Mouse (Mus musculus): ENCODE data around the gene Polr3gl.
"Not testable (repeated sequence)": the region's sequence is repeated elsewhere in the genome, so short reads cannot be mapped to it uniquely, and the experiment has no call there.

The Polr3gl gene

GRCm38 (mm10) chr3:96593790-96594560 lies at the start of gene Polr3gl:
Gene Polr3gl, minus strand, starts transcription at chr3:96594181.
- peak; percentile 86 to 90 for DNase-seq (ENCODE audit: low spot score in 2 of 2)

- DNase-seq (ENCODE audit: low spot score in 2 of 2) = peak; percentile 46 to 61
These were observed 45.2 kb upstream of the Polr3gl start for GRCm38 (mm10) chr3:96639219-96639618.

GRCm38 (mm10) chr3:96636448-96636847 lies 42.5 kb upstream of the Polr3gl start:
- DNase-seq (ENCODE audit: low spot score in 2 of 2) = no peak

- no peak for DNase-seq (ENCODE audit: low spot score in 2 of 2)
These were observed 41.9 kb upstream of the Polr3gl start for GRCm38 (mm10) chr3:96635906-96636305.

- peak; percentile 58 to 73 for DNase-seq (ENCODE audit: low spot score in 2 of 2)
These were observed 41.2 kb upstream of the Polr3gl start, which contains the start of the genes Pex11b and Gm42957 for GRCm38 (mm10) chr3:96634928-96635879. Gene Pex11b, plus strand, starts transcription at chr3:96635376. Gene Gm42957, plus strand, starts transcription at chr3:96635474.

GRCm38 (mm10) chr3:96634015-96634414 lies 40.0 kb upstream of the Polr3gl start:
- DNase-seq (ENCODE audit: low spot score in 2 of 2) = no peak

GRCm38 (mm10) chr3:96632058-96632457 lies 38.1 kb upstream of the Polr3gl start:
- DNase-seq (ENCODE audit: low spot score in 2 of 2) = no peak

DNA sequence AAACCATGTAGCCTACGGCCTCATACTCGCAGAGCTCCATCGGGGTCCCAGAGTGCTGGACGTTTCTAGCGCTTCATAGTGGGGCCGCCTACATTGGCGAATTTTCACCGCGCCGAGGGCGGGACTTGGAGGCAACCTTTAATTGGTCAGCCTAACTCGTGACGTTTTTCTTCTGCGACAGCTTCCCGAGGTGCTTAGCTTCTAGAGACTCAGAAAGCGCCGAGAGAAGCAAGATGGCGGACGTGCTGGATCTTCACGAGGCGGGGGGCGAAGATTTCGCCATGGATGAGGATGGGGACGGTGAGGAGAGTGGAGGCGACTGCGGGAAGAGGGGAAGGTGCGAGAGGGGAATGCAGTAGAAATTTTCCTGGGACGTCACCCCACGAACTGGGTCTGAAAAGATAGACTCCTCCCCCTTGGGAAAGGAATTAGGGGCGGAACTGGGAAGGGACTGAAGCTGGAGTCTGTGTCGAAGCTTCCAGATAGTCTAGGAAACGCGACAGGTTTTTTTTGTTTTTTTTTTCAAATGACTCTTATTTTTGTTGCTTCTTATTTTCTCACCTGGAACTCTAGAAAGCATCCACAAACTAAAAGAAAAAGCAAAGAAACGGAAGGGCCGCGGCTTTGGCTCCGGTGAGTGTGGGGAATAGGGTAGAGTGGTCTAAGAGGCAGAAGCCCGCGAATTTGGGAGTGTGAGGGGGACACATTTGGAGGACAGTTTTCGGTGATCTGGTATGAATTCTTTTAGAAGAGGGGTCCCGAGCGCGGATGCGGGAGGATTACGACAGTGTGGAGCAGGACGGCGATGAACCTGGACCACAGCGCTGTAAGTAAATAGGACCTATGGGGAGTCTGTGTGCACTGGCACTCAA lies 36.0 kb upstream of the Polr3gl start, which contains the start of gene Rbm8a:
Rbm8a (plus strand) TSS at position 205 of the 872 bp plus-strand sequence.
- DNase-seq (ENCODE audit: low spot score in 2 of 2) = peak; percentile 85 to 93

- no peak for DNase-seq (ENCODE audit: low spot score in 2 of 2)
These were observed 29.2 kb upstream of the Polr3gl start for GRCm38 (mm10) chr3:96623201-96623600.

DNA sequence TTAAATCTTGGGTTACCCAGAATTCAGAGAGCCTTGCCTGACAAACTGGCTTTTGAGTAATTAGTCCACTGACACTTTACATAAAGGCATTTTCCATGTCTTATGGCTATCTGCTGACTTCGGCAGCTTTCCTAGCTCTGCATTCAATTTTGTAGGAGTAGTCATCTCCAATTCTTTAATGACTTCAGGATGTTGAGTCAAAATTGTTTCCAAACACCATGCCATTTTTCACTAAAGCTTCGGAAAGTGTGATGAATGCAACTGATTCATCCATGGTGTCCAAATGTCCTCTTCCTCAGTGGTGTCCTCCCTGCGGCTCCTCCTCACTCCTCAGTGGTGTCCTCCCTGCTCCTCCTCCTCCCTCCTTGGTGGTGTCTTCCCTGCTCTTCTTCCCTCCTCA lies 24.0 kb upstream of the Polr3gl start:
- no peak for DNase-seq (ENCODE audit: low spot score in 2 of 2)

DNA sequence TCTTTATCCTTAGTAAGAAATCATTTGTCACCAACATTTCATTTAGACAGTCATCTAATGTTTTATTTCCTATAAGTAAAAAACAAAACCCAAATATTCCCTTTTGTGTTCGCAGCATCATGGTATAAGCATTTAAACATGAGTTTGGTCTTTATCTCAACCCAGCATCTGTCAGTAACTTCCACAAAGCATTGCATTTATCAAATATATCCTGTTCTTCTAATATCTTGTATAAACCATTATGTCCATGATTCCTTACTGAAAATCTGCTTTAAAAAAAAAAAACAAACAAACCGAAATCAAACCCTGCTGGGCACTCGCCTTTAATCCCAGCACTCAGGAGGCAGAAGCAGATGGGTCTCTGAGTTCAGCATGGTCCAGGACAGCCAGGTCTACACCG lies 12.6 kb upstream of the Polr3gl start:
- DNase-seq (ENCODE audit: low spot score in 2 of 2) = no peak

DNA sequence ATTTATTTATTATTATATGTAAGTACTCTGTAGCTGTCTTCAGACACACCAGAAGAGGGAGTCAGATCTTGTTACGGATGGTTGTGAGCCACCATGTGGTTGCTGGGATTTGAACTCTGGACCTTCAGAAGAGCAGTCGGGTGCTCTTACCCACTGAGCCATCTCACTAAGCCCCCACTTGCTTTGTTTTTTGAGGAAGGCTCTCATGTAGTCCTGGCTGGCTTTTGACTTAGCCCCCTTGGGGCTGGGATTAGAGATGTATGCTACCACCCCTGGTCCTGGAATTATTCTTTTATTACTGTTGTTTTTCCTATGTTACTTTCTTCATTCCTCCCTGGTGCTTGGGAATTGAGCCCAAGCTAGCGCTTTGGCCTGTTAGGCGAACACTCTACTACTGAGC lies 12.0 kb upstream of the Polr3gl start:
- not testable (repeated sequence) for DNase-seq (ENCODE audit: low spot score in 2 of 2)

GRCm38 (mm10) chr3:96603311-96603710 lies 9.3 kb upstream of the Polr3gl start:
- no peak for DNase-seq (ENCODE audit: low spot score in 2 of 2)

DNA sequence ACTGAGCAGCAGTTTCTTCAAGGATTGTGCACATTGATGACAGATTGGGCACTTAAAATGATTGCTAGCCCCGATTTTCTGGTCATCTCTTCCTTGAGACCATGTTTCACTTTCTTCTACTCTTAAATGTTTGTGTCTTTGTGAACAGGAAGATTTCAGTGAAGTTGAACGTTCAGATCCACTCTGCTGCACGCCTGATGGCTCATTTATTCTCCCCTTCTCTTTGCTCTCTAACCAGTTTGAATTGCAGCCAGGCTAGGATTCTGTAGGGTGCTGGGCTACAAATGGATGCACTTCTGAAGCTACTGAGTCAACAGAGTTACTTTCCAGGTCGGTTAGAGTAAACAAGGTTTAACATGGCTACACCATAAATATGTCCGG lies 8.7 kb upstream of the Polr3gl start:
- no peak for DNase-seq (ENCODE audit: low spot score in 2 of 2)

DNA sequence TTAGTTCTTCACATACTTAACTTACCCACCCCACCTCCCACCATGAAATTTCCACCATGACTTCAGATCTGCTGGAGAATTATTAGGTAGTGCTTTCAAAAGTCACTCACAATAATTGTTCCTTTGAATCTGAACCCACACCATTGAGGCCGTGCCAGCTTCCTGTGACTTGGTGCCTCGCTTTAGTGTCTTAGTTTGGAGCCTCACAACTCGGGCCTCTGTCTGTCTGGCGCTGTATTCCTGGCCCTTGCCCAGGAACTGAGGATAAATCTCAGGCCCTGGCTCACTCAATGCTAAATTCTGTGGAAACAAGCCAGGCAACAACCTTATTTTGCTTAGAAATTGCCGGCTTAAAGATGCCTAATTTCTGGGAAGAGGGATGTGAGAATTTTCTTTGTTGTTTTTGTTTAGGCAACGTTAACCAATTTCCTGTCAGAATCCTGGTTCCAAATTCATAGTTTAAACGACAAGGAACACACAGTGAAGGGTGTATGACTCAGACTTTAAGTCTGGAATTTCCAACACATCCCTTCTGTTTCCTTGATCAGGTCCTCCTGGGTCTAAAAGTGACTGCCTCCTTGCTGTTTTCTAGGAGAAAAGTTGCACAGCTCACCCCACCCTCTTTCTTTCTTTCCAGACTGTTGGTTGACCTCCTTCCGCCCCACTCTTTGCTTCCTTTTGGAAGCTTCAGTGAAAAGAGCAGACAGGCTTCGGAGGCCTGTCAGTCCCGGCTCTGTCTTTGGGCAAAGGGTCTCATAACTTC lies 8.1 kb upstream of the Polr3gl start:
- DNase-seq (ENCODE audit: low spot score in 2 of 2) = no peak

- DNase-seq (ENCODE audit: low spot score in 2 of 2) = no peak
These were observed 7.3 kb upstream of the Polr3gl start for GRCm38 (mm10) chr3:96601251-96601787.

DNA sequence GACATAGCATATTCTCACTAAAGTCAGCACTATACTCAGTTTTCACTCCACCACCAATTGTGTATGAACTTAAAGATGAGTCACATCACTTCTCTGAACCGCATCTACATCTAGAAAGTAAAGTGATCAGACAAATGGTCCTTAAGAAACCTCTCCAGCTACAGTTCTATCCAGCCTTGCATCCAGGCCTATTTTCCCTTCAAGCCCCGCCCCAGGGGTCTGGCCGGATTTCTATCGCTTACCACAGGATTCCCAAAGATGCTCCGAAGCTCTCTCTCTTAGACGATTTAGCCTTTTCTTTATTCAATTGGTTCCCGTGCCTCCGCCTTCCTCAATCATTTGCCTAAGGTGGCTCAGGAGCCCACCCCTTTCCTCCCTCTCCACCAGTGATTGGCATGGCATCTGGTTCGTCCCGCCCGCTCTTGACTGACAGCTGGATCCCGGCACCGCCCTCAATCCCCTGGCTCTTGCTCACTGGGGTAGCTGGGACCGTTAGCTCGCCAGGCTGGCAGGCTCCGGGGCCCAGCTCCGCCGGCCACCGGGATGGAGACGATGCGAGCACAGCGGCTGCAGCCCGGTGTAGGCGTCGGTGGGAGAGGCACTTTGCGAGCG lies 6.8 kb upstream of the Polr3gl start, which contains the start of gene Lix1l:
Lix1l (plus strand) TSS at position 511 of the 612 bp plus-strand sequence.
- peak; percentile 55 to 66 for DNase-seq (ENCODE audit: low spot score in 2 of 2)

GRCm38 (mm10) chr3:96599411-96599810 lies 5.4 kb upstream of the Polr3gl start:
- DNase-seq (ENCODE audit: low spot score in 2 of 2) = no peak

GRCm38 (mm10) chr3:96599069-96599393 lies 5.0 kb upstream of the Polr3gl start:
- DNase-seq (ENCODE audit: low spot score in 2 of 2) = no peak

All from spleen, postnatal 14 days (tissue).